Mouse (Mus musculus) heart, postnatal 14 days (tissue): Measurements from ENCODE around the gene Fam76b. TPM values are rescaled to one million over a fixed set of nuclear protein-coding genes. Genes with fewer than 3 reads are reported as not detected.

Source experiments
- DNase-seq, 2 experiments: peaks; one replicate each; pipeline ENCODE4 v3.0.0; 2021 to 2022
- intact Hi-C: fragments of 180-260 bp; cut with DNase I; formaldehyde crosslinking; loops from one replicate; pipeline ENCODE4 v1.15.1; 2025
- total RNA-seq, 2 experiments: library from RNA; stranded (reverse); gene quantifications; 2 replicates each; pipeline ENCODE4 v1.2.3; 2021

Fam76b gene
- total RNA-seq, 2 experiments from 2014 or later, result 15.7 to 16.7 TPM

GRCm38 (mm10) chr9:13856247-13856646 lies 28.7 kb downstream of the Fam76b start:
- intact Hi-C loops, result no loop called here
- no peak for DNase-seq

- intact Hi-C loops, result no loop called here
- no peak for DNase-seq
Measured at GRCm38 (mm10) chr9:13856777-13857176, 29.3 kb downstream of the Fam76b start.

- DNase-seq, result no peak
- intact Hi-C loops, result no loop called here
Measured at GRCm38 (mm10) chr9:13867646-13868045, 40.1 kb downstream of the Fam76b start.

GRCm38 (mm10) chr9:13871631-13872030 lies 44.1 kb downstream of the Fam76b start:
- intact Hi-C loops, result no loop called here
- no peak for DNase-seq

GRCm38 (mm10) chr9:13874359-13874758 lies 46.8 kb downstream of the Fam76b start:
- intact Hi-C loops, result no loop called here
- DNase-seq, result no peak

GRCm38 (mm10) chr9:13875340-13875739 lies 47.8 kb downstream of the Fam76b start:
- intact Hi-C loops, result no loop called here
- no peak for DNase-seq

GRCm38 (mm10) chr9:13880761-13881160 lies 53.2 kb downstream of the Fam76b start:
- no peak for DNase-seq
- intact Hi-C loops, result no loop called here

GRCm38 (mm10) chr9:13882478-13882877 lies 55.0 kb downstream of the Fam76b start:
- intact Hi-C loops, result no loop called here
- DNase-seq, result no peak

- no peak for DNase-seq
- intact Hi-C loops, result loop anchor here (1.0 to 2.0 kb wide), 2 partner anchors 388 to 453 kb away; no protein-coding TSS in a partner anchor
Measured at GRCm38 (mm10) chr9:13888981-13889380, 61.5 kb downstream of the Fam76b start.

GRCm38 (mm10) chr9:13889657-13890056 lies 62.1 kb downstream of the Fam76b start:
- peak; percentile 81 to 90 for DNase-seq
- intact Hi-C loops, result loop anchor here (1.0 to 2.0 kb wide), 2 partner anchors 387 to 453 kb away; no protein-coding TSS in a partner anchor

GRCm38 (mm10) chr9:13890171-13890570 lies 62.7 kb downstream of the Fam76b start:
- DNase-seq, result no peak
- intact Hi-C loops, result no loop called here

- intact Hi-C loops, result no loop called here
- DNase-seq, result no peak
Measured at GRCm38 (mm10) chr9:13891888-13892287, 64.4 kb downstream of the Fam76b start.

GRCm38 (mm10) chr9:13893044-13893443 lies 65.5 kb downstream of the Fam76b start:
- intact Hi-C loops, result no loop called here
- no peak for DNase-seq

GRCm38 (mm10) chr9:13894491-13894890 lies 67.0 kb downstream of the Fam76b start:
- intact Hi-C loops, result no loop called here
- DNase-seq, result no peak

GRCm38 (mm10) chr9:13894936-13895335 lies 67.4 kb downstream of the Fam76b start:
- intact Hi-C loops, result no loop called here
- DNase-seq, result no peak

- intact Hi-C loops, result no loop called here
Measured at GRCm38 (mm10) chr9:13896055-13896454, 68.5 kb downstream of the Fam76b start.

GRCm38 (mm10) chr9:13898510-13899305 lies 71.2 kb downstream of the Fam76b start:
- peak; percentile 19 to 44 for DNase-seq
- intact Hi-C loops, result no loop called here

More at GRCm38 (mm10) chr9:13896055-13896454, 68.5 kb downstream of the Fam76b start:
- no peak for DNase-seq

- intact Hi-C loops, result no loop called here
- DNase-seq, result no peak
Measured at GRCm38 (mm10) chr9:13902030-13902429, 74.5 kb downstream of the Fam76b start.

- intact Hi-C loops, result no loop called here
Measured at GRCm38 (mm10) chr9:13904091-13904779, 76.7 kb downstream of the Fam76b start.

More at GRCm38 (mm10) chr9:13904091-13904779, 76.7 kb downstream of the Fam76b start:
- no peak for DNase-seq
